Mouse (Mus musculus): ENCODE measurements around the gene Anxa5. TPM values are rescaled to one million over a fixed set of nuclear protein-coding genes. Genes with fewer than 3 reads are reported as not detected.
A peak's percentile ranks its signal among the peaks of the same experiment; 100 is the strongest.

The Anxa5 gene
- total RNA-seq, 2 experiments from 2014 or later = 59.6 to 78.3 TPM

DNA sequence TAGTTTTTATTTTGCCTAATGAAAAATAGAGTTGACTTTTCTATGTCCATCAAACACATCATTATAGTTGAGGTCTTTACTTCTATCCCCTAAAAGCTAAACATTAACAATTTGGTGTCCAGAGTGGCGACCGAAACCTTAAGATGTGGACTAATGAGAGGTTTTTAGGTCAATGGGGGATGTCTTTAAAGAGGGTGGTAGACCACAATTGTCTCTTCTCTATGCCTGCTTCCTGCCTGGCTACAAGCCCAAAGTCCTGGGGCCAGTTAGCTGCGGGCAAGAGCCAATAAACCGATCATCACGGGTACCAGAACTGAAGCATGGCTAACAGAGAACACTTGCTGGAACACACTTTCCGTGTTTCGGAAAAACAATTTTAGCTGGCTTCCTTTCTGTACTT is 15.0 kb downstream of the Anxa5 start:
- intact Hi-C loops (cut with DNase I) = no loop called here
- no peak for DNase-seq (ENCODE audit: low spot score in 2 of 2)

DNA sequence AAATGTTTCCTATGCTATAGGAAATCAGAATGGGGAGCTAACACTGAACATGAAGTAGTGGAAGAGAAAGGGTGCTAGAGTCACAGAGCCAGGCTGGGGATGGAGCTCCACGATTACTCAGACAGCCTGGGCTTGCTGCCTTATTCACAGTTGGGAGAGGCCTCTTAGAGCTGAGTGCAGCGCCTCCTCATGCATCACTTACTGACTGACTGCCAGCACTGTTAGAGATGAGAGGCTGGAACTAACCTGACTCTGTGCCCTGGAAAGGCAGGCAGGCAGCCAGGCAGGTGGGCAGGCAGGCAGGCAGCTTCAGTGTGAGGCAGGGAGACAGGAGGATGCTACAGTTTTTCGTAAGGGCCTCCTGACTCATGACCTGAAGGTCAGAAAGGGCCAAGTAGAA is 20.1 kb downstream of the Anxa5 start:
- intact Hi-C loops (cut with DNase I) = no loop called here
- peak; percentile 30 to 82 for DNase-seq (ENCODE audit: low spot score in 2 of 2)

DNA sequence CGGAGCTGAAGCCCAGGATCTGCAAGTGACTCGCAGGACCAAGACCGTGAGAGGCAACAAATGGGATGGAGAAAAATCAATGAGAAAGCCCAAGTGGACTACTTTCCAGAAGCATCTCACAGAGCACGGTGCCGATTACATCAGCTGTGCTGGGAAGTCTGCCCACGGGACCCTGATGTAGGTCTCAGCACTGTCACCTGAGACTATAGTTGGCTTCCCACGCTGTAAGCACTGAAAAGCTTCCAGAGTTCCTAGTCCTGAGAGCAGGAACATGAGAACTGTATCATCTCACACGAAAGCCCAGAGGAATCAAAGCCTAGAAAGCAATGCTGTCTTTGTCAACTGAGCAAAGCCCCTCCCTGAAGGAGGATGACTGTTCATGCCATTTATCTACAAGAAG is 20.6 kb downstream of the Anxa5 start:
- no peak for DNase-seq (ENCODE audit: low spot score in 2 of 2)
- intact Hi-C loops (cut with DNase I) = no loop called here

DNA sequence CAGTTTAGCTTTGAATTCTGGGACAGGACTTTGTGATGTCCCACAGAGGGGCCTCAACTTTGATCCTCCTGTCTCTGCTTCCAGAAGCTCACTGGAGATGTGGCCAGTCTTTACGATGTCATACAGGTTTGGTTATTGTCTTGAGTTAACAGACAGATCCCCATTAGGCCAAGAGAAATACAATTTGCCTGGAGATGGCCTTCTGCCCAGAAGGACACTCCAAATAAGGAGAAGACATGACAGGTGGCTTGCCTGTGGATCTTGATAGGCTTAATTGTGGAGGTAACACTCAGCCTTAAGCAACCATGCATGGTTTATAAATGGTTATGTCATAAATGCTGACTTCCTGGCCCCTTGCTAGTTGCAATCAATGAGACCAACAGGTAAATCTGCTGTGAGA is 23.2 kb downstream of the Anxa5 start:
- intact Hi-C loops (cut with DNase I) = no loop called here
- DNase-seq (ENCODE audit: low spot score in 2 of 2) = no peak

DNA sequence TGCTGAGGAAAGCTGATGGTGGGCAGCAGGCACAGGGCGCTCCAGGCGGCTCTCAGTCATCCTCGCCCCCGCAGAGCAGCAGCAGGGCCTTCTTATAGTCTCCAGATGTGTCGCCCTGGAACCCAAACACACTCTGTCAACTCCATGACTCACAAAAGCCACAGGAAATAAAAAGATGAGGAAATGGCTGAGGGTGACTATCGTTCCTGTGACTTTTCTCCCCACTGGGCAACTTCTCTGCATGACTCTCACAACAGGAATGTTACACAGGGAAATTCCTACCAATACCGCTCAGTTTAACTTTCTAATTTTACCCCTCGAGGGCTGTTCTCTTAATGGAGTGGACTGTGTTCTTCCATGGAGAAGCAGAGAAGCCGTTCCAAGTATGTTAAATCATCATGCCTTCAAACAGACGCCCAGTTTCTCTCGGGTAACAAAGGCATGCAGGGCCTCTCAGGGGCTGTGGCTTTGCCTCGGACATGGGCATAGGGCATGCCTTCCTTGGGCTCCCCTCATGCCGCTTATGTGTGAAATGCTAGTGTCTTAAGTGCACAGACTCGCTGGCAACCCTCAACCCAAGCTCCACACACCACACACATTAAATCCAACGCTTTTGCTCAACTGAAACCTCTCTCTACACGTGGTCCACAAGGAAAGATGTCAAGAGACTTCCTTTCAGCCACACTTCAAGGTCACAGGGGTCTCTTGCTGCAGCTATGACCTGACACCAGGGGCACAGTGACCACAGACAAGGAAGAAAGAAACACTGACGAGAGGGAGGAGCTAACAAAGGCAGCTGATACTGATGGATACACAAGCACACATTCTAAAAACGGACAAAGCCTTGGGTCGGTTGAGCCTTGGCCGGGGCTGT is 26.2 kb downstream of the Anxa5 start:
- intact Hi-C loops (cut with DNase I) = no loop called here
- peak in 1 of 2 experiments; percentile 32 for DNase-seq (ENCODE audit: low spot score in 2 of 2)

DNA sequence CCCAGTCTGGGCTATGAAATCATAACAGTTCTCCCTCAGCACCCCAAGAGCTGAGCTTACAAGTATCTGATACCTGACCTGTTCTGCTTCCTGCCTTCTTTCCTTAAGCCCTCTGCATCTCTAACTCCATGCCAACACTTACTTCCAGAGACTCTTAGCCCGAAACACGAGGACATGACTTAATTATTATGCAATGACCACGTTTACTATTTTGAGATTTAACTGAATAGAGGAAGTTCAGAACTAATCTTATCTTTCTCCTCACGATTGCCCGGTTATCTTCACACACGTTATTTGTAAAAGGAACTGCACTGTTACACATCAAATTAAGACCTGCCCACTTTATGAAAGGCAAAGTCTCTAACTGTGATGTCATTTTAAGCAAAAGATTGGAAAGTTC is 28.8 kb downstream of the Anxa5 start:
- intact Hi-C loops (cut with DNase I) = loop anchor here (2.0 kb wide), 1 partner anchor 48 kb away; no protein-coding TSS in a partner anchor
- DNase-seq (ENCODE audit: low spot score in 2 of 2) = no peak

DNA sequence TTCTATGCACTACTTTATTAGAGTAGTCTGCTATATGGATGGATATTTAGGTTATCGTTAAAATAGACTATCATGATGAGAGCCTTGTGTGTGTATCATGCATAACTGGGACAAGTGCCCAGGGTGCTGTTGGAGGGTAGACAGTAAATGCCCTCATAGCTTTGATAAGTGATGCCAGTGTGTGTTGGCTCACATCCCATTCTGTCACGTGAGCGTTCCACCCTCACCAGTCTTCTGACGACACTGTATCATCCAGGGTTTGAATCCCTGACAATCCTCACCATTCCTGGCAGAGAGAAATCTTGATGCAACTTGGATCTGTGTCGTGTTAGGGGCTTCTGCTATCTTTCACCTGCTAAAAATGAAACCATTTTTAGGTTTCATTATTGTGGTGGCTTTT is 29.2 kb downstream of the Anxa5 start:
- DNase-seq (ENCODE audit: low spot score in 2 of 2) = no peak
- intact Hi-C loops (cut with DNase I) = loop anchor here (2.0 kb wide), 1 partner anchor 48 kb away; no protein-coding TSS in a partner anchor

DNA sequence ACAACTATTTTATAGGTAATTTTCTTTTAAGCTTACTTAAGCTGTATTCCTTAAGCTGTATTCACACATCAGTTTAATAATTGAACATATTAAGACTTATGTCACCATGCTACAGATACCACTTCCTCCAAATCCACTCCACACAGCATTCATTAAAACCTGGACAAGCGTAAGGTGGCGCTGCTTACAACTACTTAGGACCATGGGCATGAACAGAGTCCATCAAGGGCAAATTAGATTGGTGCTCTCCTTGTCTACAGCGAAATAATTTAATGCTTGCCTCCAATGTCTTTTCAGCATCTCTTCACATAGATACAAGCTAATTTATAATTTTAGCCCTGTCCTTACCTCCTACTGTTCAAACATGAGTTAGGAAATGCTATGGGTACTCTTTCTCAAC is 29.7 kb downstream of the Anxa5 start:
- no peak for DNase-seq (ENCODE audit: low spot score in 2 of 2)
- intact Hi-C loops (cut with DNase I) = loop anchor here (2.0 kb wide), 1 partner anchor 49 kb away; no protein-coding TSS in a partner anchor

DNA sequence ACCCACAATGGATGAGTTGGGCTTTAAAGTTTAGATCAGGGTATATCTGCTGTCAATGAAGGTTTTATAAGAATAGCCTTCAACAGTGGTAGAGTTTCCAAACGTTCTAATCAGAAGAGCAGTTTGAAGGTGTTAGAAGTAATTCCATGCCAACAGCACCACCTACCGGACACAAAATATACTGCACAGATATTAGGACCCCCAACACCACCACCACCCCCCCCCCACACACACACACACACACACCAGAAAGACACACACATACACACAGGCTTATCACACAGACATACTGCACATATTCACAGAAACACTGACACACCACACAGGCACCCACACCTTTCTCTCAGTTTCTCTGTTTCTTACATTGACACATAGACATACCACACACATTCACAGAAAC is 33.3 kb downstream of the Anxa5 start:
- peak; percentile 55 to 56 for DNase-seq (ENCODE audit: low spot score in 2 of 2)
- intact Hi-C loops (cut with DNase I) = loop anchor here (1.0 to 2.0 kb wide), 2 partner anchors 232 to 262 kb away; no protein-coding TSS in a partner anchor

DNA sequence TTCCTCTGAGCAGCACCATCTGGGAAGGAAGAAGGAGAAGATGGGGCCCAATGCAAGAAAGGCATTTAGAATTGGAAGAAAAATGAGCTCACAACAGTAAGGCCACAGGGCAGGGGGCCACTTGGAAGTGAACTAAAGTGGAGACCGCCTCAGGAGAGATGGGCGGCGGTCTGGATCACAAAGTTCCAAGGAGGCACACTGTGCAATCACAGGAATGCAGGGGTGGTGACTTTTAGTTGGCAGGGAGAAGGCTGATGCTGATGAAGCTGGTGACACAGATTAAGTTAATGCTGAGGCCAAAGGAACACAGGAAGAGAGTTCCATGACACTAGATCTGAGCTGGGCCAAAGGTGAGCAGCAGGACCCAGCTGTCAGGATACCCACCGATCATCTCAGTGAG is 35.4 kb downstream of the Anxa5 start:
- intact Hi-C loops (cut with DNase I) = no loop called here

DNA sequence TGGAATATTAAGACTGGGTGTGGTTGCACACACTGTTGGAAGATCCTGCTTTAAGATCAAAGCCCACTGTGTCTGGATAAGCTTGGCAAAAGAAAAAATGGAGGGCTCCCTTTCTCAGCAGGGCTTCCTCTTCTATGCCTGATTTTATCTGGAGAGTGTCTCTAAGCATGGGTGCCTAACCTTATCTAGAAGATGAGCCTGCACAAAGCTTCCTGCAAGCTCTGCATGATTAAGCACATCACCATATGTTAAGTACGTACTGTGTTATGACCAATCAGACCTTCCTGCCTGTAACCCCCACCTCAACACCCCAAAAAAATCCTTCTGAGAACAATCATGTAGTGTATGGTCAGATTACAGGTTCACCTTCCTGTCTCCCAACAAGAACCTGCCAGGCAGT is 45.3 kb downstream of the Anxa5 start:
- no peak for DNase-seq (ENCODE audit: low spot score in 2 of 2)
- intact Hi-C loops (cut with DNase I) = no loop called here

More for the DNA sequence above, 35.4 kb downstream of the Anxa5 start:
- DNase-seq (ENCODE audit: low spot score in 2 of 2) = no peak

DNA sequence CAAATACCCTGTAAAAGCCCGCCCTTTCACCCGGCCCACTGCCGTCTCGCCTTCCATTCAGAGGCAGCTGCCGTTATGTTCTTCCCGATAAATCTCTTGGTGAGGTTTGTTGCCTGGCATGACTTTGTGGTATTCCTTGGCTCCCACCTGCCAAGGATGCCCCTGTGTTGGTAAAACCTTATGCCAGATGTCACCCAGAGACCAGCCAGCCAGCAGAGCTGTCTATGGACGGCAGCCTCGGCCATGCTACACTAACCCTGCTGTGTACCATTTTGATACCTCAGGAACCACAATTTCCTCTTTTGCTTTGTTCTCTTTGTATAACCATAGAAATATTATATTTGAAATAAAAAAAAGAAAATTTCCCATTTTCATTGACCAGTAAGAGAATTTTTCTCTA is 48.3 kb downstream of the Anxa5 start:
- DNase-seq (ENCODE audit: low spot score in 2 of 2) = no peak
- intact Hi-C loops (cut with DNase I) = no loop called here

DNA sequence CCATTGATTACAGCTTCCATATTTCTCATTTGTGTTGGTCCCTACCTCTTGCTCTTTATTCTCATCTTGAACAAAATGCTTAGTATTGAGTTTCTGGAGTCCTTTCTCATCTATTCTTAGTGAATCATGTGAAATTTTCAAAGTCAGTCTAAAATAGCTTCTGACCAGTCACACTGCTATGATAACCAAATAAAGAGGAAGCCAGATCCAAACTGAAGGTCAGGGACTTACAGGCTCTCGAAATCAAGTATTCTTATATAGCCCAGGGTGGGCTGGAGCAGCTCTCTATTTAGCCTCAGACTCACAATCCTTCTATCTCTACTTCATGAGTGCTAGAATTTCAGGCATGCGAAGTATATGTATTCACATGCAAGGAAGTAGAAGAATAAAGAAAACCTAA is 66.2 kb downstream of the Anxa5 start:
- DNase-seq (ENCODE audit: low spot score in 2 of 2) = no peak
- intact Hi-C loops (cut with DNase I) = no loop called here

DNA sequence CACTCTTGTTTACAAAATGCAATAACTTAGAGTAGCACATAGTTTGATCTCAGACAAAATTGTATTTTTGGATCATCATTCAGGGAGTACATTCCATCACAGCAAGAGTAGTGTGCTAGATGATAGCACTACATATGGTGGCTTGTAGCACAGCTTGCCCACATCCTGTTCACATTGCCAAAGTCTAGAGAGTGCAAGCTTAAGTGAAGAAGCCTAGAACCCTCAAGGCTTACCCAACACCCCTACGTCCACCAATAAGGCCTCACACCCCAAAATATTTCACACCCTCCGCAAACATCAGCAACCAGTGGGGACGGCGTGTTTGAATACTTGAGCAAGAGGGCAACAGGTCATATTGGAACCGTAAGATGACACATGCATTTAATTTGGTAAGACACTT is 68.7 kb downstream of the Anxa5 start:
- intact Hi-C loops (cut with DNase I) = no loop called here

DNA sequence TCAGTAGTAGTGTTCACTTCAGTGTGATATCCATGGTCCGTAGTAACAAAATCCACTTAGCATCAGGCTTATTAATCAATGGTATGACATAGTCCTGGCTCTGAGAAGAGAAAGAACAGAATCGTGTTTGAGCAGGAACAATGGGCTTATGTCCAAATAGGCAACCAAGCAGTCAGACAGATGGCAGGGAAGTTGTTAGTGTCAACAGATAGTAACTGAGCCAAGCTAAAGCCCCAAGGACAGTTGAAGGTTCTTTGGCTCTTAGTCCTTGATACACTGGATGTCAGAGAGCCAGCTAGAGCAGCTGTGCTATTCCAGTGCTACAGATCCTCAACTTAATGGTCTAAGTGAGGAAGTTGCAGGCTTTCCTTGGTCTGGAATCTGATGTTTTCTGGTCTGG is 69.4 kb downstream of the Anxa5 start:
- DNase-seq (ENCODE audit: low spot score in 2 of 2) = peak in 1 of 2 experiments; percentile 6
- intact Hi-C loops (cut with DNase I) = no loop called here

More for the DNA sequence above, 68.7 kb downstream of the Anxa5 start:
- DNase-seq (ENCODE audit: low spot score in 2 of 2) = no peak

DNA sequence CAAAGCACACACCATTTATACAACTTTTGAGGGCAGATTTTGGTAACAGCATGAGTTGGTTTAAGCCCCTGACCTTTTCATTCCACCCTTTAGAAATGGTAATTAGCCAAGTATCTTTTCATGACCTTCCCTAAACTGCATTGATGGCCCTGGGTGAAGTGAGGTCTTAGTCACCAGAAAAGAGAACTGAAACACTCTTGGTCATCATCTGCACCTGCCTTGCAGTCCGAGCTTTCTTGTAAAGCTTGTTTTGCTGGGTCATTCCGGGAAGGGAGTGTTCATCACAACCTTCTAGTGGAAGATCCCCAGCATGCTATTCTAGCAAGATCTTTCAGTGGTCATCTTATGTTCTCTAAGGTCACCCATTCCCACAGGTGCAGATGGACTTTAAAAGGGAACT is 73.8 kb downstream of the Anxa5 start:
- intact Hi-C loops (cut with DNase I) = no loop called here
- no peak for DNase-seq (ENCODE audit: low spot score in 2 of 2)

DNA sequence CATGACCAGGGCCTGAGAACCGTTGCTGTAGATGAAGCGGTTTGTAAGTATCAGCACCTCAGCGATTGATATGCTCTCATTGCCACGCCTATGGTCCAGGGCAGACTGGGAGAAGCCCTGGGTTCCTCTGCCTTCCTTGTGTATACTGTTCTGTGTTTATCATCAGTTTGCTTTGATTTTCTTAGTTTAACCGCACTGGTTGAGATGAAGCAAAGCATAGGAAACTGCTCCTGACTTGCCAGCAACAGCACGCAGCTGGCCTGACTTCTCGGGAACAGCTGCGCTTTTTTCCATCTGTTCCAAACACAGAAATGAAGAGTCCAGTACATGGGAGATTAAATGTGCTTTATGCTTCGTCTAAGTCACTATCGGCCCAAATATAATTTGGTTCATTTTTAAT is 75.0 kb downstream of the Anxa5 start:
- peak in 1 of 2 experiments; percentile 40 for DNase-seq (ENCODE audit: low spot score in 2 of 2)
- intact Hi-C loops (cut with DNase I) = no loop called here
